Mouse (Mus musculus) myocyte (in vitro differentiated cells): ENCODE measurements around the gene Dock1. TPM values are rescaled to one million over a fixed set of nuclear protein-coding genes. Genes with fewer than 3 reads are reported as not detected.

Experiments
- H3K27me3 ChIP-seq: one replicate; pipeline ENCODE4 v1.6.1; 2011; ENCODE audit not compliant: control insufficient read depth, insufficient read depth, insufficient read length
- H3K36me3 ChIP-seq: one replicate; pipeline ENCODE4 v1.6.1; 2011; ENCODE audit not compliant: control insufficient read depth, insufficient read depth
- H3K4me2 ChIP-seq: one replicate; pipeline ENCODE4 v1.6.1; 2011; ENCODE audit warnings: low read depth, control low read depth
- H3K4me3 ChIP-seq: one replicate; pipeline ENCODE4 v1.5.1; 2011; ENCODE audit warnings: mild to moderate bottlenecking, control low read depth, moderate library complexity
- H3K79me2 ChIP-seq: one replicate; pipeline ENCODE4 v1.6.1; 2011; ENCODE audit not compliant: control insufficient read depth, insufficient read depth
- H3ac ChIP-seq: one replicate; pipeline ENCODE4 v1.6.1; 2011; ENCODE audit not compliant: control insufficient read depth, insufficient read length
- CEBPB ChIP-seq: IDR thresholded peaks from 2 replicates; pipeline ENCODE4 v1.6.1; 2011; ENCODE audit warnings: mild to moderate bottlenecking, moderate library complexity; ENCODE audit not compliant: poor library complexity, insufficient read depth, severe bottlenecking
- E2F4 ChIP-seq: IDR thresholded peaks from one replicate; pipeline ENCODE4 v1.6.1; 2011; ENCODE audit warnings: mild to moderate bottlenecking, control low read depth, moderate library complexity; ENCODE audit not compliant: insufficient read depth
- MAX ChIP-seq: IDR thresholded peaks from one replicate; pipeline ENCODE4 v1.6.1; 2011; ENCODE audit warnings: low read depth, mild to moderate bottlenecking, control low read depth
- MYOD1 ChIP-seq, 3 experiments: IDR thresholded peaks; one replicate each; pipeline ENCODE4 v1.6.1; 2011; ENCODE audit warnings: control low read depth in 2 of 3, low read depth in 2 of 3, mild to moderate bottlenecking in 2 of 3, moderate library complexity in 1 of 3; ENCODE audit not compliant: insufficient read length in 2 of 3, control insufficient read depth in 1 of 3
- MYOG ChIP-seq, 3 experiments: IDR thresholded peaks; one replicate each; pipeline ENCODE4 v1.6.1; 2011; ENCODE audit warnings: control low read depth in 2 of 3, low read depth in 2 of 3, mild to moderate bottlenecking in 2 of 3; ENCODE audit not compliant: insufficient read length in 2 of 3, control insufficient read depth in 1 of 3, insufficient read depth in 1 of 3
- POLR2A ChIP-seq: IDR thresholded peaks from one replicate; pipeline ENCODE4 v1.6.1; 2011; ENCODE audit warnings: low read depth, mild to moderate bottlenecking, control low read depth, moderate library complexity; ENCODE audit not compliant: insufficient read length
- POLR2AphosphoS2 ChIP-seq: IDR thresholded peaks from one replicate; pipeline ENCODE4 v1.6.1; 2011; ENCODE audit warnings: low read depth, control low read depth; ENCODE audit not compliant: insufficient read length
- REST ChIP-seq: IDR thresholded peaks from one replicate; pipeline ENCODE4 v1.6.1; 2011; ENCODE audit warnings: mild to moderate bottlenecking, control low read depth, moderate library complexity; ENCODE audit not compliant: insufficient read depth, insufficient read length
- SRF ChIP-seq: IDR thresholded peaks from one replicate; pipeline ENCODE4 v1.6.1; 2011; ENCODE audit warnings: low read depth; ENCODE audit not compliant: control insufficient read depth, insufficient read length
- TCF12 ChIP-seq: IDR thresholded peaks from one replicate; pipeline ENCODE4 v1.6.1; 2011; ENCODE audit warnings: mild to moderate bottlenecking, control low read depth; ENCODE audit not compliant: poor library complexity, insufficient read depth, severe bottlenecking
- TCF3 ChIP-seq: IDR thresholded peaks from one replicate; pipeline ENCODE4 v1.6.1; 2011; ENCODE audit warnings: low read depth, control low read depth; ENCODE audit not compliant: insufficient read length
- USF1 ChIP-seq: IDR thresholded peaks from one replicate; pipeline ENCODE4 v1.6.1; 2011; ENCODE audit warnings: low read depth, mild to moderate bottlenecking, control low read depth, moderate library complexity
- polyA plus RNA-seq: library from polyadenylated mRNA; unstranded; fragments of >200 nt; fragmentation: generic; extraction: Trizol; gene quantifications from one replicate; pipeline ENCODE4 v1.2.1, GENCODE M21; 2012; ENCODE audit warnings: missing spikeins

Gene Dock1
- polyA plus RNA-seq, 1 experiment, result 6.2 TPM

DNA sequence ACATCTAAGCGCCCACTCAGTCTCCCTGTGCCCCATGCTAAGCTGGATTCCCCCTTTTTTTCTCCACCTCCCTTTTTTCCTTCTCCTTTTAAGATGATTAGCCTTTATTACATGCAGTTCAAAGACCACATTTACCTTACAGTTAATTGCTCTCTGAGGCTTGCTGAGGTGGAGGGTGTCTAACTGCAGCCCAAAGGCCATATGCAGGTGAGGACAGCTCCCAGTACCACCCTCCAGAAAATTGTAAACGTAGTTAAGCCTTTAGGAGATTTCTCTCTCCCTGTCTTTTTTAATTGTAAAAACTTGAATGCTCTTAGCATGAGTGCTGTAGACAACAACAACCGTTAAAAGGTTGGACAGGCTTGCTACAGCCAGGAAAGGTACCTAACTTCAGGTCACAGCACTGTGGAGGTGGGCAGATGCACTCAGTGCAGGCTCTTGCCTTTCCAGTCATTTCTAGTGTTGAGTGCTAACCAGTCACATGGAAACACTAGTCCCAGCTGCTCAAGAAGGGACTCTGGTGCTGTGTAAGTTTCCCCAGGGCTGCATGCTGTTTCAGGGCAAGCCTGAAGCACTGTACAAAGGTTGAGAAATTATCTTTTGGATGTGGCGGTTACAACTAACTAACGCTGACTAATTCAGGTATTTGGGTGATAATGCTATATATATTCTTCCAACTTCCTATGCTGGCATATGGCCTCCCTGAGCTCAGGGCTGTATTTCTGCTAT, 56.2 kb downstream of the Dock1 start:
- Histone ChIP-seq H3K36me3 (no peaks in the 10 kb centered on the region), H3K4me2 (no peak overlapping the region), H3K79me2 (no peaks in the 10 kb centered on the region), H3K27me3 (no peaks in the 10 kb centered on the region), H3ac (no peak overlapping the region), H3K4me3 (no peak overlapping the region)
- no peak for TF ChIP-seq MYOG (IDR thresholded peaks at IDR 0.05; ENCODE audit: control insufficient read depth in 1 of 3, insufficient read depth in 1 of 3, insufficient read length in 2 of 3, low read depth in 2 of 3)
- no peak for TF ChIP-seq E2F4
- TF ChIP-seq MAX, result no peak
- no peak for TF ChIP-seq POLR2A

DNA sequence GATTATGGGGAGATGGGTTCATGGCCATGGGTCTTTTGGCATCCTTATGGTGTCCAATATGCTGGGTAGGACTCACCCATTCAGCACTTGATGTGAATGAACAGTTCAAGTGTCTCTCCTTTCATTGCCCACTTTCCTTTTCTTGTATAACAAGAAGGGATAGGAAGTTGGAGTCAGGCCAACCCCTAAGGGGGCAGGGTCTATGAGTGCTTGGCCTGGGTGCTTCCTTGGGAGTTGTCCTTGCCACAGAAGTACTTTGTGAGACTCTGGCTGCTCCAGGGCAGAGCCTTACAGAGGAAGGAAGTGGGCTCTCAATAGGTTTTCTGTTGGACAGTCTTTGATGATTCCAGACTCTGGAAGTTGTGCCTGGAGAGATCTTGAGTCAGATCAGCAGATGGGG, 58.9 kb downstream of the Dock1 start:
- TF ChIP-seq MAX, result no peak
- H3K79me2 ChIP-seq, result no peaks in the 10 kb centered on the region
- no peak overlapping the region for H3ac ChIP-seq
- H3K4me3 ChIP-seq, result no peak overlapping the region
- no peak overlapping the region for H3K4me2 ChIP-seq
- no peaks in the 10 kb centered on the region for H3K27me3 ChIP-seq
- no peaks in the 10 kb centered on the region for H3K36me3 ChIP-seq

DNA sequence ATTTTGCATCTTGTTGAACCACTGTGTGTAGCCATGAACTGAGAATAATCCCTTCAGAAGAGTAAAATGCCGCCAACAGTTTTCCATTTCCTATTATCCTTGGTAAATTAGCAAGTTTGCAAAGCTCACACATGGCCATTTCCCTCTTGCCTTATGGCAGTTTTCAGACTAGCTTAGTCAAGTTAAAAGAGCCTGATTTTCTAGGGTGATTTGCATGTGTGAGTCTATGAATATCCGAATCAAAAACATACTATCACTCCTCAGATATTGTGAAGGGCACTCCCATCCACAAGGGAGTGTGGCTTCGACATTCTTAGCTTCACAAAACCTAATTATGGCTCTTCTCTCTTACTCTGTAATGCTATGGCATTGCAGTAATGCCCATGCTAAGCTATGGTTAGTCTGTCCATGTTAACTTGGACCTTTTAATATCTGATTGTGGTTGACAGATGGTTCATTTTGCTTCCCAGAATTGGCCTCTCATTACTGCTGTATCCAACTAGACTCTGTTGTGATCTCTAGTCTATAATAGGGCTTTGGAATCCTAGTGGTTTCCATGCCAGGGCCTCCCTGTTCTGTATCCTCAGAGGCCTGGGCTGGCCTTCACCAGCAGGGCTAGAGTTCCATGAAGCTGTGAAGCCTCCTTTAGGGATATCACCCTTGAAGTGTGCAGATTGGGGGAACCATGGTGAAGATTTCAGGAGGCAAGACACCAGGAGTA, 60.1 kb downstream of the Dock1 start:
- no peak overlapping the region for H3K4me2 ChIP-seq
- no peaks in the 10 kb centered on the region for H3K36me3 ChIP-seq
- TF ChIP-seq SRF (no peak), E2F4 (no peak), POLR2AphosphoS2 (no peak), REST (no peak), MAX (no peak), POLR2A (no peak), TCF3 (no peak), CEBPB (no peak), MYOG (IDR thresholded peaks at IDR 0.05; ENCODE audit: control insufficient read depth in 1 of 3, insufficient read depth in 1 of 3, insufficient read length in 2 of 3, low read depth in 2 of 3) (no peak)
- H3K79me2 ChIP-seq, result no peaks in the 10 kb centered on the region
- no peak overlapping the region for H3K4me3 ChIP-seq
- no peak overlapping the region for H3ac ChIP-seq
- no peaks in the 10 kb centered on the region for H3K27me3 ChIP-seq

DNA sequence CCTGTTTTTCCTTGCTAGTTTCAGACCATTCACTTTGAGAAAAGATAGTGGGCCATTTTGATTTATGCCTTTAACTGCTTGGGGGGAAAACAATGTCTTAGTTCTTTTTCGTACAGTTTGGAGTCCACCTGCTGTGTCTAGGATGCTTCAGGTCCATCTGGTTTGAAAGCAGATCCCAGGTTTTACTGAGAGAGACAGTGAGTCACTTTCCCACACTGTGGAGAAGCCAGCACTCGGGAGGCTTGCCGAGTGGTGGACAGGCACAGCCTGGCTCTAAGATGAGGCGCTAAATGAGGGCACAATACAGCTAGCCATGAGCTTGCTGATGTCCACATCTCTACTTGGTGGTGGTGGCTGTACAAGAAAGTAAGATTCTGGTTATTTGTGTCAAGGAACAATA, 76.6 kb downstream of the Dock1 start:
- no peak overlapping the region for H3ac ChIP-seq
- no peak for TF ChIP-seq USF1
- no peak for TF ChIP-seq POLR2A
- no peak for TF ChIP-seq TCF3
- no peak for TF ChIP-seq MAX
- no peak for TF ChIP-seq MYOG (IDR thresholded peaks at IDR 0.05; ENCODE audit: control insufficient read depth in 1 of 3, insufficient read depth in 1 of 3, insufficient read length in 2 of 3, low read depth in 2 of 3)
- no peak for TF ChIP-seq E2F4
- no peak for TF ChIP-seq MYOD1 (IDR thresholded peaks at IDR 0.05; ENCODE audit: control insufficient read depth in 1 of 3, insufficient read length in 2 of 3, low read depth in 2 of 3)
- no peak for TF ChIP-seq POLR2AphosphoS2
- no peak for TF ChIP-seq SRF
- TF ChIP-seq TCF12, result no peak
- no peak for TF ChIP-seq CEBPB
- TF ChIP-seq REST, result no peak
- no peak overlapping the region for H3K4me3 ChIP-seq
- peaks cover 17% of the 10 kb centered on the region for H3K36me3 ChIP-seq
- no peaks in the 10 kb centered on the region for H3K79me2 ChIP-seq
- no peaks in the 10 kb centered on the region for H3K27me3 ChIP-seq
- no peak overlapping the region for H3K4me2 ChIP-seq

DNA sequence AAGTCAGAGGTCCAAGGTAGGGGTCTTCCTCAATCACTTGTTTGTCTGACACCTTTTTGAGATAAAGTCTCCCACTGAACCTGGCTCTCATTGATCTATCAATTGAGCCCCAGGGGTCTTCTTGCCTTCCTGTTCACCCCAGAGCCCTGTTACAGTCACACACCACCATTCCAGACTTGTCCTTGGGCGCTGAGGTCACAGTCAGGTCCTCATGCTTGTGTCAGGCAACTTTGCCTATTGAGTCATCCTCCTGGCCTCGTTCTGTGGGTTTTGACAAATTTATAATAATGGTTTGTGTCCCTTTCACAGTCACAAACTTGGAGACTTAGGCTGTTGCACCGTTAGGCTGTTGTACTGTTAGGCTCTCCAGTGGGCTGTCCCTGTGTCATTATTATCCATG, 77.9 kb downstream of the Dock1 start:
- no peak overlapping the region for H3K4me2 ChIP-seq
- no peaks in the 10 kb centered on the region for H3K79me2 ChIP-seq
- H3ac ChIP-seq, result no peak overlapping the region
- no peak overlapping the region for H3K4me3 ChIP-seq
- no peaks in the 10 kb centered on the region for H3K27me3 ChIP-seq
- TF ChIP-seq POLR2A (no peak), MAX (no peak), REST (no peak), CEBPB (no peak), TCF3 (no peak), MYOD1 (IDR thresholded peaks at IDR 0.05; ENCODE audit: control insufficient read depth in 1 of 3, insufficient read length in 2 of 3, low read depth in 2 of 3) (no peak), POLR2AphosphoS2 (no peak), MYOG (IDR thresholded peaks at IDR 0.05; ENCODE audit: control insufficient read depth in 1 of 3, insufficient read depth in 1 of 3, insufficient read length in 2 of 3, low read depth in 2 of 3) (no peak), USF1 (no peak), E2F4 (no peak), TCF12 (no peak), SRF (no peak)
- H3K36me3 ChIP-seq, result peaks cover 20% of the 10 kb centered on the region
